Mouse (Mus musculus) midbrain, postnatal 0 days (tissue): Measurements from ENCODE around the gene Tspan12. TPM values are rescaled to one million over a fixed set of nuclear protein-coding genes. Genes with fewer than 3 reads are reported as not detected.

ENCODE experiments used
- ATAC-seq: fragments of 200-750 bp; cut with Nextera tagmentation; 2 replicates; pipeline ENCODE4 v1.8.0; 2017; ENCODE audit warnings: moderate number of reproducible peaks, mild to moderate bottlenecking, moderate TSS enrichment, moderate library complexity; ENCODE audit not compliant: low FRiP score
- DNase-seq: peaks from one replicate; pipeline ENCODE4 v3.0.0-alpha.2; 2015; ENCODE audit warnings: low spot score
- H3K27ac ChIP-seq: fragments of 300-500 bp; sonication (generic); 2 replicates; pipeline ENCODE4 v1.5.1; 2014; ENCODE audit warnings: low read depth, mild to moderate bottlenecking, low read length, mixed read lengths
- H3K27me3 ChIP-seq: fragments of 300-500 bp; sonication (generic); 2 replicates; pipeline ENCODE4 v1.6.1; 2014; ENCODE audit warnings: low read length, control low read depth, mixed read lengths; ENCODE audit not compliant: insufficient read depth
- H3K36me3 ChIP-seq: fragments of 300-500 bp; sonication (generic); 2 replicates; pipeline ENCODE4 v1.6.1; 2014; ENCODE audit warnings: low read length, control low read depth, mixed read lengths; ENCODE audit not compliant: insufficient read depth
- H3K4me1 ChIP-seq: fragments of 300-500 bp; sonication (generic); 2 replicates; pipeline ENCODE4 v1.6.1; 2014; ENCODE audit warnings: mild to moderate bottlenecking, control low read depth, antibody characterized with exemption, low read length, mixed read lengths; ENCODE audit not compliant: insufficient read depth
- H3K4me2 ChIP-seq: fragments of 300-500 bp; sonication (generic); 2 replicates; pipeline ENCODE4 v1.6.1; 2014; ENCODE audit warnings: low read depth, mild to moderate bottlenecking, low read length, mixed read lengths; ENCODE audit not compliant: poor library complexity, severe bottlenecking
- H3K4me3 ChIP-seq: fragments of 300-500 bp; sonication (generic); 2 replicates; pipeline ENCODE4 v1.5.1; 2014; ENCODE audit warnings: low read depth, mild to moderate bottlenecking, low read length, moderate library complexity
- H3K9ac ChIP-seq: fragments of 300-500 bp; sonication (generic); replicated peaks from 2 replicates; pipeline ENCODE4 v1.6.1; 2014; ENCODE audit warnings: mild to moderate bottlenecking, low read length, moderate library complexity, mixed read lengths; ENCODE audit not compliant: poor library complexity, severe bottlenecking
- H3K9me3 ChIP-seq: fragments of 300-500 bp; sonication (generic); 2 replicates; pipeline ENCODE4 v1.6.1; 2016; ENCODE audit warnings: low read length, control low read depth
- CTCF ChIP-seq: IDR thresholded peaks from 2 replicates; pipeline ENCODE4 v1.5.1; 2016; ENCODE audit warnings: antibody characterized with exemption, mild to moderate bottlenecking
- WGBS: fragments of 180-500 bp; shearing (Covaris S2); extraction: QIAGEN DNeasy Blood & Tissue Kit; methylation state at CpG from one replicate; pipeline ENCODE4 v1.1.7; 2014; 5-methylcytosine and 5-hydroxymethylcytosine counted together
- polyA plus RNA-seq: library from polyadenylated mRNA; unstranded; fragments of >200 nt; fragmentation: Nextera tagmentation; extraction: Ambion mirVana; gene quantifications from 2 replicates; pipeline ENCODE4 v1.2.1, GENCODE M21; 2015
- total RNA-seq: library from RNA; depleted of rRNA; stranded (reverse); fragments of >200 nt; gene quantifications from 2 replicates; pipeline ENCODE4 v1.2.3, GENCODE M21; 2014

Tspan12 gene
- total and polyA plus RNA-seq, 2 experiments from 2014 or later, result 22.5 to 50.0 TPM

GRCm38 (mm10) chr6:21828001-21828400 is 24.3 kb downstream of the Tspan12 start:
- ATAC-seq (no peak), DNase-seq (no peak)
- WGBS, result 95% methylated on average over 7 of the region's 7 CpGs
- TF ChIP-seq CTCF, result no peak
- H3K9ac ChIP-seq, result no peak overlapping the region
- no peaks in the 10 kb centered on the region for H3K9me3 ChIP-seq
- H3K27ac ChIP-seq, result no peak overlapping the region
- no peaks in the 10 kb centered on the region for H3K36me3 ChIP-seq
- H3K4me1 ChIP-seq, result no peaks in the 10 kb centered on the region
- H3K27me3 ChIP-seq, result no peaks in the 10 kb centered on the region
- no peak overlapping the region for H3K4me3 ChIP-seq
- H3K4me2 ChIP-seq, result no peak overlapping the region

- no peak overlapping the region for H3K4me2 ChIP-seq
- H3K27ac ChIP-seq, result no peak overlapping the region
- no peak for TF ChIP-seq CTCF
- no peaks in the 10 kb centered on the region for H3K36me3 ChIP-seq
- ATAC-seq, result no peak
- H3K9me3 ChIP-seq, result no peaks in the 10 kb centered on the region
- H3K9ac ChIP-seq, result no peak overlapping the region
- WGBS, result 73% methylated on average over 7 of the region's 7 CpGs
- no peak overlapping the region for H3K4me3 ChIP-seq
- H3K4me1 ChIP-seq, result no peaks in the 10 kb centered on the region
- no peaks in the 10 kb centered on the region for H3K27me3 ChIP-seq
- no peak for DNase-seq
Observed at GRCm38 (mm10) chr6:21823694-21824093, 28.6 kb downstream of the Tspan12 start.

DNA sequence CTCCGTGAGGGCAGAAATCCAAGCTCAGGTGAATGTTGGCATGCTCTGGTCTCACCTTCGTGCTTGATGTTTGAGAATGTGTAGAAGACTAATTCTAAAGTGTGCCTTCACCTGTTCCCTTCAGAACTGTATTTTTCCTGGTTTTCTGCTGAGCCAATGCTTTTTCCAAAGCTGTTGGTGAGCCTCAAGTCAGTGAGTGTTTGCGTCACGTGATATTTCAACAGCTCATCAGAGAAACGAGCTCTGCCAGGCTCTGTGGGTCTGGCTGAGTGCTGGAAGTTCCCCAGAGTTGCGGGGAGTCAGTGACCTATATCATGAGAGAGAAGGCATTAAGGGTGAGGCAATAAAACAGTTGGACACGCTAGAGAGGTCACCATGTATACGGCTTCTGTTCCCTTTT is 29.0 kb downstream of the Tspan12 start:
- Histone ChIP-seq H3K27ac (no peak overlapping the region), H3K4me2 (no peak overlapping the region), H3K36me3 (no peaks in the 10 kb centered on the region), H3K4me3 (no peak overlapping the region), H3K27me3 (no peaks in the 10 kb centered on the region), H3K9ac (no peak overlapping the region), H3K9me3 (no peaks in the 10 kb centered on the region), H3K4me1 (no peaks in the 10 kb centered on the region)
- no peak for TF ChIP-seq CTCF
- ATAC-seq (no peak), DNase-seq (no peak)
- 68% methylated on average over 8 of the region's 8 CpGs for WGBS

DNA sequence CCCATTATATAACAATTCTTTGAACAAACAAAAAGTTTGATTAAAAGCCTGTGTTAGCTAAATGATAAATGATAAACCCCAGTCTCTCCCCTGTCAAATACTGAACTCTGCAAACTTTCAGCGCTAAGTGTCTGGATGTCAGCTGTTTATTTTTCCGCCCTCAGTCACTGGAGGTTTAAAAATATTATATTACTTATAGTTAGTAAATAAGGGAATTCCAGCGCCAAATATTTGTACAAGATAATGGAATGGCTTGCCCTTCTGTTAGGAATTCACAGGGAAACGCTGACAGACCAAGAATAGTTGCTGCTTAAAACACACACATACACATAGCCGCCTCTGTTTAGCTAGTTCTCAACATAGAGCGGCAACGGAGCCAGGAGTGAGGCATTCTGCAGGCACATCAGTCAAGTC is 29.6 kb downstream of the Tspan12 start:
- Histone ChIP-seq H3K27me3 (no peaks in the 10 kb centered on the region), H3K9ac (no peak overlapping the region), H3K36me3 (no peaks in the 10 kb centered on the region), H3K4me2 (no peak overlapping the region), H3K9me3 (no peaks in the 10 kb centered on the region), H3K4me1 (no peaks in the 10 kb centered on the region), H3K27ac (no peak overlapping the region), H3K4me3 (no peak overlapping the region)
- WGBS, result 90% methylated on average over 7 of the region's 7 CpGs
- DNase-seq (no peak), ATAC-seq (no peak)
- no peak for TF ChIP-seq CTCF

GRCm38 (mm10) chr6:21818107-21818807 is 34.1 kb downstream of the Tspan12 start:
- WGBS, result 38% methylated on average over 5 of the region's 5 CpGs
- H3K27me3 ChIP-seq, result no peaks in the 10 kb centered on the region

DNA sequence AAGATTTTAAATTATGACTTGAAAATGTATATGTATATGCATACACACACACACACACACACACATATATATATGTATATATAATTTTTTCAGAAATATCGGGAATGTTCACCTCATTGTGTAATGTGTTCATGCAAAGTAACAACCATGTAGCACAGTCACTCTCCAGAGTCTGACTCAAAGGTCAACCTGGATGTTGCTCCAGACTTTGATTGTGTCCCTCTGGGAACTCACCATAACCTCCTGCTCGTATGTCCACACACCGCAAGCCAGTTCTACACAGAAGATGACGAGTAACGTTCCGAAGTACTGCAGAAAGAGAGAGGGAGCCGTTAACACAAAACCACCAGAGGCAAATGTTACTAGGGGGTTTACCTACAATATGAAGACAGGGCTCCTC is 46.3 kb downstream of the Tspan12 start:
- no peak for TF ChIP-seq CTCF
- no peaks in the 10 kb centered on the region for H3K9me3 ChIP-seq
- no peak for ATAC-seq
- no peak overlapping the region for H3K9ac ChIP-seq
- no peaks in the 10 kb centered on the region for H3K4me1 ChIP-seq
- no peak for DNase-seq
- no peak overlapping the region for H3K27ac ChIP-seq
- 97% methylated on average over 7 of the region's 7 CpGs for WGBS
- no peak overlapping the region for H3K4me3 ChIP-seq
- H3K36me3 ChIP-seq, result no peaks in the 10 kb centered on the region; the same call in 1 of the 2 replicates
- no peaks in the 10 kb centered on the region for H3K27me3 ChIP-seq
- no peak overlapping the region for H3K4me2 ChIP-seq

More at GRCm38 (mm10) chr6:21818107-21818807, 34.1 kb downstream of the Tspan12 start:
- H3K9ac ChIP-seq, result no peak overlapping the region
- no peak for DNase-seq
- no peaks in the 10 kb centered on the region; the same call in 1 of the 2 replicates for H3K36me3 ChIP-seq
- H3K27ac ChIP-seq, result no peak overlapping the region
- H3K4me1 ChIP-seq, result no peaks in the 10 kb centered on the region
- ATAC-seq, result no peak
- no peak overlapping the region for H3K4me3 ChIP-seq
- TF ChIP-seq CTCF, result peak; percentile 26
- no peaks in the 10 kb centered on the region for H3K9me3 ChIP-seq
- H3K4me2 ChIP-seq, result no peak overlapping the region
